Mouse (Mus musculus) neural tube, embryonic 15.5 days (tissue): Measurements from ENCODE around the gene Ercc1. TPM values are rescaled to one million over a fixed set of nuclear protein-coding genes. Genes with fewer than 3 reads are reported as not detected.

Source experiments
- microRNA counts: library from miRNA; unstranded; fragments of <30 nt; microRNA quantifications from one replicate; lab custom pipeline; 2016
- microRNA-seq: library from miRNA; unstranded; fragments of <30 nt; microRNA quantifications from one replicate; pipeline ENCODE4, GENCODE M21; 2017
- polyA plus RNA-seq: library from polyadenylated mRNA; unstranded; fragments of >200 nt; fragmentation: Nextera tagmentation; extraction: Ambion mirVana; gene quantifications from 2 replicates; pipeline ENCODE4 v1.2.1, GENCODE M21; 2015

Ercc1 gene
- polyA plus RNA-seq, 1 experiment from 2014 or later: 93.5 TPM

MicroRNAs encoded within 50 kb of the gene (microRNA counts, 519-probe panel; counts per million panel counts)
- not detected for microRNA mmu-miR-343 (lab: Ali Mortazavi, UCI)

Small RNA genes within 50 kb of the gene (microRNA-seq; reads per million reads assigned to microRNA genes)
- not detected for gene Mir343

Other genes with a start within 250 kb of the Ercc1 start
- gene Gm4969, start 226.4 kb upstream of the Ercc1 start, polyA plus RNA-seq: 7.5 and 8.2 TPM in 2 replicates
- 15.5 and 17.0 TPM in 2 replicates for gene Fbxo46, start 224.9 kb upstream of the Ercc1 start, polyA plus RNA-seq
- 21.7 and 24.5 TPM in 2 replicates for gene Qpctl, start 195.5 kb upstream of the Ercc1 start, polyA plus RNA-seq
- 122 and 124 TPM in 2 replicates for gene Snrpd2, start 195.1 kb upstream of the Ercc1 start, polyA plus RNA-seq
- 1.2 and 2.1 TPM in 2 replicates for gene Gipr, start 178.7 kb upstream of the Ercc1 start, polyA plus RNA-seq
- gene Eml2, start 168.4 kb upstream of the Ercc1 start, polyA plus RNA-seq: 11.6 and 13.3 TPM in 2 replicates
- gene Gpr4, start 132.2 kb upstream of the Ercc1 start, polyA plus RNA-seq: 3.1 and 3.3 TPM in 2 replicates
- gene Opa3, start 116.4 kb upstream of the Ercc1 start, polyA plus RNA-seq: 37.8 and 37.9 TPM in 2 replicates
- gene Vasp, start 73.0 kb upstream of the Ercc1 start, polyA plus RNA-seq: 40.9 and 55.5 TPM in 2 replicates
- gene Ppm1n, start 64.7 kb upstream of the Ercc1 start, polyA plus RNA-seq: 1.3 TPM in 2 replicates
- 105 and 121 TPM in 2 replicates for gene Rtn2, start 62.2 kb upstream of the Ercc1 start, polyA plus RNA-seq
- 0.09 and 0.18 TPM in 2 replicates for gene Fosb, start 34.7 kb upstream of the Ercc1 start, polyA plus RNA-seq
- gene Cd3eap, start 14.7 kb downstream of the Ercc1 start, polyA plus RNA-seq: 22.2 and 23.0 TPM in 2 replicates
- gene Ppp1r13l, start 15.0 kb downstream of the Ercc1 start, polyA plus RNA-seq: 1.9 and 2.1 TPM in 2 replicates
- gene Ercc2, start 37.2 kb downstream of the Ercc1 start, polyA plus RNA-seq: 21.6 and 22.2 TPM in 2 replicates
- gene Klc3, start 59.3 kb downstream of the Ercc1 start, polyA plus RNA-seq: 1.2 and 4.0 TPM in 2 replicates
- 16.6 and 38.6 TPM in 2 replicates for gene Ckm, start 60.0 kb downstream of the Ercc1 start, polyA plus RNA-seq
- gene Mark4, start 114.0 kb downstream of the Ercc1 start, polyA plus RNA-seq: 15.4 and 16.5 TPM in 2 replicates
- gene Exoc3l2, start 118.6 kb downstream of the Ercc1 start, polyA plus RNA-seq: 1.5 and 1.8 TPM in 2 replicates
- 3.9 and 5.0 TPM in 2 replicates for gene Bloc1s3, start 163.6 kb downstream of the Ercc1 start, polyA plus RNA-seq
- 39.2 and 58.6 TPM in 2 replicates for gene Trappc6a, start 163.6 kb downstream of the Ercc1 start, polyA plus RNA-seq
- 1.2 and 1.5 TPM in 2 replicates for gene Nkpd1, start 173.1 kb downstream of the Ercc1 start, polyA plus RNA-seq
- 41.0 and 42.3 TPM in 2 replicates for gene Ppp1r37, start 218.3 kb downstream of the Ercc1 start, polyA plus RNA-seq
- 0.23 and 0.61 TPM in 2 replicates for gene Zfp296, start 232.5 kb downstream of the Ercc1 start, polyA plus RNA-seq
- gene Gemin7, start 232.8 kb downstream of the Ercc1 start, polyA plus RNA-seq: 145 and 154 TPM in 2 replicates